Mouse (Mus musculus) MEL (cell line): ENCODE results near the gene Ncln.
A peak's percentile ranks its signal among the peaks of the same experiment; 100 is the strongest.

Source experiments
- BHLHE40 ChIP-seq: IDR thresholded peaks from 2 replicates; pipeline ENCODE4 v1.6.1; 2012; ENCODE audit warnings: low read depth, mild to moderate bottlenecking, inconsistent platforms, low read length, improper control_type of control experiment, borderline replicate concordance
- CHD2 ChIP-seq: IDR thresholded peaks from 2 replicates; pipeline ENCODE4 v1.6.1; 2011; ENCODE audit warnings: low read length, improper control_type of control experiment
- CTCF ChIP-seq, 3 experiments: IDR thresholded peaks in 2 of 3; conservative IDR thresholded peaks in 1 of 3; 2 replicates each; pipeline ENCODE4 v1.5.1; 2011 to 2012; ENCODE audit warnings: low read length in 3 of 3, low read depth in 2 of 3, mild to moderate bottlenecking in 2 of 3, improper control_type of control experiment in 1 of 3, inconsistent platforms in 1 of 3, mixed read lengths in 1 of 3, moderate library complexity in 1 of 3; ENCODE audit not compliant: control insufficient read depth in 1 of 3, insufficient read depth in 1 of 3, poor library complexity in 1 of 3, severe bottlenecking in 1 of 3
- MAFK ChIP-seq: IDR thresholded peaks from 2 replicates; pipeline ENCODE4 v1.6.1; 2011; ENCODE audit warnings: low read depth, mild to moderate bottlenecking, low read length, improper control_type of control experiment, borderline replicate concordance
- MAX ChIP-seq: IDR thresholded peaks from 2 replicates; pipeline ENCODE4 v1.6.1; 2011; ENCODE audit warnings: low read length, improper control_type of control experiment
- NRF1 ChIP-seq: IDR thresholded peaks from 2 replicates; pipeline ENCODE4 v1.6.1; 2014; ENCODE audit warnings: low read depth, mild to moderate bottlenecking, inconsistent platforms, low read length, improper control_type of control experiment, moderate library complexity; ENCODE audit not compliant: poor library complexity, insufficient read depth, severe bottlenecking
- POLR2A ChIP-seq, 2 experiments: IDR thresholded peaks; 2 replicates each; pipeline ENCODE4 v1.6.1; 2011 to 2012; ENCODE audit warnings: low read length in 2 of 2, mild to moderate bottlenecking in 2 of 2, control low read depth in 1 of 2, improper control_type of control experiment in 1 of 2, low read depth in 1 of 2, moderate library complexity in 1 of 2; ENCODE audit not compliant: control insufficient read depth in 1 of 2, insufficient read depth in 1 of 2, poor library complexity in 1 of 2
- USF2 ChIP-seq, 2 experiments: IDR thresholded peaks; 2 replicates each; pipeline ENCODE4 v1.6.1; 2011 to 2012; ENCODE audit warnings: improper control_type of control experiment in 2 of 2, low read length in 2 of 2, borderline replicate concordance in 1 of 2, inconsistent platforms in 1 of 2, low read depth in 1 of 2, mild to moderate bottlenecking in 1 of 2; ENCODE audit not compliant: insufficient read depth in 1 of 2
- ZNF384 ChIP-seq: IDR thresholded peaks from 2 replicates; pipeline ENCODE4 v1.6.1; 2012; ENCODE audit warnings: low read depth, mild to moderate bottlenecking, inconsistent platforms, low read length, improper control_type of control experiment

DNA sequence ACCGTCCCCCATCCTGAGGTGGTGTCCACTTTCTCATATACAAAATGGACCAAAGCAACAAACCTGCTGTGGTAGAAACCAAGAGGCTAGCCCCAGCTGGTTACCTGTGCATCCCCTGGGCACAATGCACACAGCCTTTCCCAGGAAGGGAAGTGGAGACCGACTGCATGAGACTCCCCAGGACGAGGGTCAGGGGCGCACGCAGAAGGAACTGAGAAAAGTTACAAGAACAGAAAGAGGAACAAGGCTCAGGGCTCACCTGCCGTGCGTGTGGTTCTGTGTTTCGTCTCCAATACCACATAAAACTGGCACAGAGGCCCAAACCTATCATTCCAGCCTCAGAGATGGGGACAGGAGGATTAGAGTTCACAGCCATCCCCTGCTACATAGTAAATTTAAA, 21.0 kb upstream of the Ncln start:
- TF ChIP-seq POLR2A (IDR thresholded peaks at IDR 0.05; ENCODE audit: control insufficient read depth in 1 of 2, insufficient read depth in 1 of 2, low read depth in 1 of 2, low read length in 2 of 2, poor library complexity in 1 of 2): 0 out of 4 replicates have a peak, but pooled peaks of 1 of the 2 experiments have one; percentile 16
- TF ChIP-seq CTCF (IDR thresholded peaks at IDR 0.05 in 2 of 3, conservative IDR thresholded peaks at IDR 0.05 in 1 of 3; ENCODE audit: control insufficient read depth in 1 of 3, insufficient read depth in 1 of 3, low read depth in 2 of 3, low read length in 3 of 3, poor library complexity in 1 of 3, severe bottlenecking in 1 of 3): no peak
- TF ChIP-seq ZNF384: no peak
- TF ChIP-seq MAFK: no peak
- no peak for TF ChIP-seq CHD2
- TF ChIP-seq NRF1: no peak
- no peak for TF ChIP-seq USF2 (IDR thresholded peaks at IDR 0.05; ENCODE audit: borderline replicate concordance in 1 of 2, insufficient read depth in 1 of 2, low read depth in 1 of 2, low read length in 2 of 2)
- TF ChIP-seq MAX: no peak
- TF ChIP-seq BHLHE40: no peak
